Mouse (Mus musculus): ENCODE data around the gene Myof.
A peak's percentile ranks its signal among the peaks of the same experiment; 100 is the strongest.

Myof gene

GRCm38 (mm10) chr19:38003671-38004521 is 39.5 kb downstream of the Myof start:
- DNase-seq (ENCODE audit: low read depth, low spot score) = no peak

GRCm38 (mm10) chr19:38002816-38003215 is 40.6 kb downstream of the Myof start:
- DNase-seq (ENCODE audit: low read depth, low spot score) = no peak

- no peak for DNase-seq (ENCODE audit: low read depth, low spot score)
These were observed 42.4 kb downstream of the Myof start for GRCm38 (mm10) chr19:38000990-38001389.

- DNase-seq (ENCODE audit: low read depth, low spot score) = no peak
These were observed 43.4 kb downstream of the Myof start for GRCm38 (mm10) chr19:37999941-38000340.

- no peak for DNase-seq (ENCODE audit: low read depth, low spot score)
These were observed 49.1 kb downstream of the Myof start for GRCm38 (mm10) chr19:37994301-37994700.

GRCm38 (mm10) chr19:37992184-37992554 is 51.2 kb downstream of the Myof start:
- no peak for DNase-seq (ENCODE audit: low read depth, low spot score)

GRCm38 (mm10) chr19:37991399-37992183 is 51.8 kb downstream of the Myof start:
- DNase-seq (ENCODE audit: low read depth, low spot score) = peak; percentile 98

GRCm38 (mm10) chr19:37989971-37990370 is 53.4 kb downstream of the Myof start:
- DNase-seq (ENCODE audit: low read depth, low spot score) = peak; percentile 92

GRCm38 (mm10) chr19:37988156-37988555 is 55.2 kb downstream of the Myof start:
- peak; percentile 89 for DNase-seq (ENCODE audit: low read depth, low spot score)

GRCm38 (mm10) chr19:37985730-37986129 is 57.6 kb downstream of the Myof start:
- no peak for DNase-seq (ENCODE audit: low read depth, low spot score)

- no peak for DNase-seq (ENCODE audit: low read depth, low spot score)
These were observed 67.4 kb downstream of the Myof start for GRCm38 (mm10) chr19:37975951-37976350.

- DNase-seq (ENCODE audit: low read depth, low spot score) = no peak
These were observed 72.8 kb downstream of the Myof start for GRCm38 (mm10) chr19:37970571-37970970.

- DNase-seq (ENCODE audit: low read depth, low spot score) = no peak
These were observed 73.4 kb downstream of the Myof start for GRCm38 (mm10) chr19:37970004-37970403.

GRCm38 (mm10) chr19:37965828-37966227 is 77.5 kb downstream of the Myof start:
- DNase-seq (ENCODE audit: low read depth, low spot score) = no peak

- no peak for DNase-seq (ENCODE audit: low read depth, low spot score)
These were observed 80.0 kb downstream of the Myof start for GRCm38 (mm10) chr19:37963421-37963820.

- no peak for DNase-seq (ENCODE audit: low read depth, low spot score)
These were observed 82.6 kb downstream of the Myof start for GRCm38 (mm10) chr19:37960791-37961190.

GRCm38 (mm10) chr19:37959543-37960215 is 83.7 kb downstream of the Myof start:
- no peak for DNase-seq (ENCODE audit: low read depth, low spot score)

GRCm38 (mm10) chr19:37959076-37959475 is 84.3 kb downstream of the Myof start:
- no peak for DNase-seq (ENCODE audit: low read depth, low spot score)

GRCm38 (mm10) chr19:37957256-37957655 is 86.1 kb downstream of the Myof start:
- DNase-seq (ENCODE audit: low read depth, low spot score) = no peak

- DNase-seq (ENCODE audit: low read depth, low spot score) = no peak
These were observed 87.4 kb downstream of the Myof start for GRCm38 (mm10) chr19:37956006-37956405.

- DNase-seq (ENCODE audit: low read depth, low spot score) = peak; percentile 90
These were observed 87.9 kb downstream of the Myof start for GRCm38 (mm10) chr19:37955425-37956001.

- DNase-seq (ENCODE audit: low read depth, low spot score) = no peak
These were observed 88.6 kb downstream of the Myof start for GRCm38 (mm10) chr19:37954772-37955171.
